Mouse (Mus musculus) midbrain, embryonic 16.5 days (tissue): ENCODE results near the gene Nfix. TPM values are rescaled to one million over a fixed set of nuclear protein-coding genes. Genes with fewer than 3 reads are reported as not detected.
"Not testable (repeated sequence)": the region's sequence is repeated elsewhere in the genome, so short reads cannot be mapped to it uniquely, and the experiment has no call there.

Experiments used
- ATAC-seq: fragments of 200-750 bp; cut with Nextera tagmentation; 2 replicates; pipeline ENCODE4 v1.8.0; 2017; ENCODE audit warnings: moderate TSS enrichment
- H3K27ac ChIP-seq: fragments of 300-500 bp; sonication (generic); 2 replicates; pipeline ENCODE4 v1.5.1; 2014; ENCODE audit warnings: mild to moderate bottlenecking, low read length, mixed read lengths
- H3K27me3 ChIP-seq: fragments of 300-500 bp; sonication (generic); 2 replicates; pipeline ENCODE4 v1.6.1; 2014; ENCODE audit warnings: low read depth, low read length, mixed read lengths; ENCODE audit not compliant: control insufficient read depth, insufficient read depth
- H3K36me3 ChIP-seq: fragments of 300-500 bp; sonication (generic); 2 replicates; pipeline ENCODE4 v1.6.1; 2014; ENCODE audit warnings: mild to moderate bottlenecking, low read length, moderate library complexity, mixed read lengths; ENCODE audit not compliant: control insufficient read depth, insufficient read depth
- H3K4me1 ChIP-seq: fragments of 300-500 bp; sonication (generic); 2 replicates; pipeline ENCODE4 v1.6.1; 2014; ENCODE audit warnings: mild to moderate bottlenecking, low read length, mixed read lengths; ENCODE audit not compliant: control insufficient read depth, insufficient read depth
- H3K4me2 ChIP-seq: fragments of 300-500 bp; sonication (generic); 2 replicates; pipeline ENCODE4 v1.6.1; 2014; ENCODE audit warnings: mild to moderate bottlenecking, low read length, mixed read lengths
- H3K4me3 ChIP-seq: fragments of 300-500 bp; sonication (generic); 2 replicates; pipeline ENCODE4 v1.5.1; 2014; ENCODE audit warnings: low read depth, mild to moderate bottlenecking, low read length, moderate library complexity, mixed read lengths
- H3K9ac ChIP-seq: fragments of 300-500 bp; sonication (generic); 2 replicates; pipeline ENCODE4 v1.6.1; 2014; ENCODE audit warnings: low read depth, low read length, mixed read lengths
- H3K9me3 ChIP-seq: fragments of 300-500 bp; sonication (generic); replicated peaks from 2 replicates; pipeline ENCODE4 v1.6.1; 2014; ENCODE audit warnings: mild to moderate bottlenecking, low read length, mixed read lengths; ENCODE audit not compliant: control insufficient read depth, poor library complexity, severe bottlenecking
- WGBS: fragments of 180-500 bp; shearing (Covaris S2); extraction: QIAGEN DNeasy Blood & Tissue Kit; methylation state at CpG from one replicate; pipeline ENCODE4 v1.1.7; 2014; 5-methylcytosine and 5-hydroxymethylcytosine counted together
- polyA plus RNA-seq: library from polyadenylated mRNA; unstranded; fragments of >200 nt; fragmentation: Nextera tagmentation; extraction: Ambion mirVana; gene quantifications from 2 replicates; pipeline ENCODE4 v1.2.1, GENCODE M21; 2015

The Nfix gene
- polyA plus RNA-seq, 1 experiment from 2014 or later = 55.4 TPM

DNA sequence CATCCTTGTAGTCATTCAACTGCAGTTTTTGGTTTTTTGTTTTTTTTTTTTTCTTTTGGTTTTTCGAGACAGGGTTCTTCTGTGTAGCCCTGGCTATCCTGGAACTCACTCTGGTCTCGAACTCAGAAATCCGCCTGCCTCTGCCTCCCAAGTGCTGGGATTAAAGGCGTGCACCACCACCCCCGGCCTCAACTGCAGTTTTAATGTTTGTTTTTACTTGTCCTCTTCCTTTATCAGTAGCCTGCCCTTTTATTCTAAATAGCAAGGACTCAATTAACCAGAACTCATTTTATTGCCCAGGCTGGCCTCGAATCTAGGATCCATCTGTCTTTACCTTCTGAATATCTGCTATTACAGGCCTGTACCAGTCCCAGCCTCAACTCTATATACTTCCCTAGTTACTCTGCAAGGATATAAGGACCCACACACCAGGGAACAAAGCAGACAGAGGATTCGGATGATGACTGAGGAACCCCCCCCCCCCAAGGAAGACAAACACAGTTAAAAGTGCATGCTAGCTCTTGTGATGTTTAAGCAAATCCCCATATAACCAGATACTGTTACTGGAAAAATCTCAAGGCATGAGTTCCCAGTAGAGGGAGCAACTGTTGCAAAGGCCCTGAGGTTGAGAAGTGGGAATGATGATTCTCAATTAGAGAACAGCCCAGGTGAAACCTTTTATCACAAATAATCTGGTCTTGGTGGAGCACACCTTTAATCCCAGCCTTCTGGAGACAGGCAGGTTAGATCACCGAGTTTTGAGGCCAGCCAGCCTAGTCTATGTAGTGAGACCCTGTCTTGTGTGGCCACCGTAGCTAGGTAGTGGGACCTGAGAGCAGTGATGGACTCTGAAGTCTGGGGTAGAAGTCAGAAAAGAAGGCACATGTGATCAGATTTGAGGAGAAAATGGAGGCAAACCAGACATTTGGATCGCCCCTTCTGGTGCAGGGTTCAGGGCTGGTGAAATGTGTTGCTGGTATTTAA is 32.9 kb upstream of the Nfix start:
- Histone ChIP-seq H3K4me1 (peaks cover 9% of the 10 kb centered on the region), H3K4me3 (peak overlapping the region; percentile 58), H3K36me3 (peaks cover 26% of the 10 kb centered on the region), H3K27me3 (no peaks in the 10 kb centered on the region), H3K9me3 (no peaks in the 10 kb centered on the region), H3K4me2 (peak overlapping the region; percentile 75), H3K27ac (peak overlapping the region; percentile 97), H3K9ac (peak overlapping the region; percentile 96)
- no peak for ATAC-seq
- 72% methylated on average over 10 of the region's 10 CpGs for WGBS

DNA sequence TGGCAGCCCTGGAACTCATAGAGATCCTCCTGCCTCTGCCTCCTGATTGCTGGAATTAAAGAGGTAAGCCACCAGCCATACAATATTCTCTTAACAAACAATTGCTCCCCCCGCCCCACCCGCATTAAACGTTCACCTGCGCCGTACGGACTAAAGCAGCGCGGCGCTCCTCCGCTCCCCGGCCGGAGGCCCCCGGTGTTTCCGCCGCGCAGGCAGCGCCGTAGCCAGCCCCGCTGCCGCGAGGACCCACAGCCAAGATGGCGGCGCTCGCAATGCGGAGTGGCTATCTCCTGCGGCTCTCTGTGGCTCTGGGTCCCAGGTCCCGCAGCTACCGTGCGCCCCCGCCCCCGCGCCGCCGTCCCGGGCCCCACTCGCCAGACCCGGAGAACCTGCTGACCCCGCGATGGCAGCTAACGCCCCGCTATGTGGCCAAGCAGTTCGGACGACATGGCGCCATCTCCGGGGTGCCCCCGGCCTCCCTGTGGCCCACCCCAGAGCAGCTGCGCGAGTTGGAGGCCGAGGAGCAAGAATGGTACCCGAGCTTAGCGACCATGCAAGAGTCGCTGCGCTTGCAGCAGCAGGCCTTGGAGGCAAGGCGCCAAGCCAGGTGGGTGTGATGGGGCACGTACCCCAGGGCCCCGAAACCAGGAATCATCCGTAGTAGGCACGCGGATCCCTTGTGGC is 32.0 kb upstream of the Nfix start:
- peak; percentile 80 for ATAC-seq
- Histone ChIP-seq H3K4me1 (peaks cover 9% of the 10 kb centered on the region), H3K36me3 (peaks cover 18% of the 10 kb centered on the region), H3K9ac (peak overlapping the region; percentile 96), H3K4me3 (peak overlapping the region; percentile 58), H3K27ac (peak overlapping the region; percentile 97), H3K4me2 (peak overlapping the region; percentile 75), H3K9me3 (no peaks in the 10 kb centered on the region), H3K27me3 (no peaks in the 10 kb centered on the region)
- 1% methylated on average over 55 of the region's 59 CpGs for WGBS

DNA sequence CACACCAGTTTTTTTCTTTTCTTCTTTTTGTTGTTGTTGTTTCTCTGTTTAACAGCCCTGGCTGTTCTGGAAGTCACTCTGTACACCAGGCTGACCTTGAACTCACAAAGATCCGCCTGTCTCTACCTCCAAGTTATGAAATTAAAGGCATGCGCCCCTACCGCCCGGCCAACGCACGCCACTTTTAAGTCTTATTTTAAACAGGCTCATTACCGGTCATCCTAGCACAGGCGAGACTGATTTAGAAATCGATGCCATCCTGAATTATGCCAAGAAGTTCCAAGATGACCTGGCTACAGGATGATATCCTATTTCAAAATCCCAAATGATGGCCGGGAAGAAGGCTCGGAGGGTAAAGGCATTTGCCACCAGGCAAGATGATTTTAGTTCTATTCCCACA is 31.3 kb upstream of the Nfix start, which contains the start of gene Gadd45gip1:
Gene Gadd45gip1, plus strand, starts transcription at position 33 of the 400 bp plus-strand sequence.
- Histone ChIP-seq H3K4me1 (peaks cover 9% of the 10 kb centered on the region), H3K27me3 (no peaks in the 10 kb centered on the region), H3K4me3 (peak within 1 kb of the TSS; percentile 58), H3K9ac (peak within 1 kb of the TSS; percentile 96), H3K9me3 (no peaks in the 10 kb centered on the region), H3K36me3 (peaks cover 16% of the 10 kb centered on the region), H3K4me2 (peak within 1 kb of the TSS; percentile 75), H3K27ac (peak within 1 kb of the TSS; percentile 97)
- ATAC-seq = no peak
- 87% methylated on average over 11 of the region's 11 CpGs for WGBS

DNA sequence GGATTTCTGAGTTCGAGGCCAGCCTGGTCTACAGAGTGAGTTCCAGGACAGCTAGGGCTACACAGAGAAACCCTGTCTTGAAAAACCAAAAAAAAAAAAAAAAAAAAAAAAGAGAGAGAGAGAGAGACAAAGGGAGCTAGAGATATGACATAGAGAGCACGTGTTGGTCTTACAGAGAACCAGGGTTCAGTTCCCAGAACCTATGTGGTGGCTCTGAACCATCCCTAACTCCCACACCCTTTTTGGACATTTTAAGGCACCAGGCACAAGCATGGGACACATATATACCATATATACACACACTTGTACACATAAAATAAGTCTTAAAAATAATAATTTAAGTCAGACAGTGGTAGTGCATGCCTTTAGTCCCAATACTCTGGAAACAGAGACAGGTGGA is 26.4 kb upstream of the Nfix start:
- not testable (repeated sequence) for H3K4me3 ChIP-seq, H3K4me2 ChIP-seq, H3K4me1 ChIP-seq, H3K36me3 ChIP-seq, H3K27ac ChIP-seq, H3K9me3 ChIP-seq, H3K27me3 ChIP-seq, H3K9ac ChIP-seq, ATAC-seq
- WGBS = 86% methylated on average over 1 of the region's 2 CpGs

DNA sequence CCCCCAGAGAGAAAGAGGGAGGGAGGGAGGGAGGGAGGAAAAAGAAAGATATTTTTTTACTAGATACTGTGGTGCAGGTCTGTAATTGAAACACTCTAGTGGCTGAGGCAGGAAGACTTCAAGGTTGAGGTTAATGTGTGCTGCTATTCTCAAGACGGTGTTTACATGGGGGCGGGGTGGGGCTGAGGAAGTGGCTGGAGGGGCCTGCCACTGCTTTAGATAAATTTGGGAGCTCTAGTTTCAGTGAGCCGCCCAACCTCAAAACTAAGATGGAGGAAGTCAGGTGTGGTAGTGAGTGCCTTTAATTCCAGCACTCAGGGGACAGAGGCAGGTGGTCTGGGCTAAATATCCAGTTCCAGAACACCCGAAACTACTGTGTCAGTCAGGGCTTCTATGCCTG is 25.5 kb upstream of the Nfix start:
- 76% methylated on average over 4 of the region's 4 CpGs for WGBS
- Histone ChIP-seq H3K4me3 (no peak overlapping the region), H3K27ac (no peak overlapping the region), H3K4me2 (no peak overlapping the region), H3K9ac (no peak overlapping the region), H3K36me3 (no peaks in the 10 kb centered on the region), H3K9me3 (no peaks in the 10 kb centered on the region), H3K4me1 (peaks cover 2% of the 10 kb centered on the region; the same call in 1 of the 2 replicates), H3K27me3 (no peaks in the 10 kb centered on the region)
- no peak for ATAC-seq

DNA sequence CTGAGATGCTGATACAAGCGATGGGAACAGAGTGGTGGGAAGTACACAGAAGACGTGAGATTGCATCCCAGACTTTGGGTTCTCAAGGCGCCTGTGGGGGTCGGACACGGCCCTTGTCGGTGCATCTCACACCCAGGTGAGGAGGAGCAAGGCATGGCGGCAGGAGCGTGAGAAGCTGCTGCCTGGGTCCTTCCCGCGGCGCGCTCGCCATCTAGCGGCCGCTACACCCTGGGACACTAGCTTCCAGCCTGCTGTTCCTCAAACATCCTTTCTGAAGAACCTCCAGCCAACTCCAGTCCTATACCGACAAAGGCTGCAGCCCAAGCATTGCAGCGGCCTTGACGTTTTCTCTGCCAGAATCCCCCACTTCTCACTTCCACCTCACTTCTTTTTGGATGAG is 23.5 kb upstream of the Nfix start:
- H3K27me3 ChIP-seq = no peaks in the 10 kb centered on the region
- no peak overlapping the region for H3K27ac ChIP-seq
- H3K4me3 ChIP-seq = peak overlapping the region; percentile 22; the same call in 1 of the 2 replicates
- peak overlapping the region; percentile 48 for H3K4me2 ChIP-seq
- H3K9ac ChIP-seq = peak overlapping the region; percentile 25; the same call in 1 of the 2 replicates
- 2% methylated on average over 18 of the region's 18 CpGs for WGBS
- H3K9me3 ChIP-seq = no peaks in the 10 kb centered on the region
- no peaks in the 10 kb centered on the region for H3K36me3 ChIP-seq
- ATAC-seq = peak; percentile 91
- peaks cover 2% of the 10 kb centered on the region; the same call in 1 of the 2 replicates for H3K4me1 ChIP-seq

DNA sequence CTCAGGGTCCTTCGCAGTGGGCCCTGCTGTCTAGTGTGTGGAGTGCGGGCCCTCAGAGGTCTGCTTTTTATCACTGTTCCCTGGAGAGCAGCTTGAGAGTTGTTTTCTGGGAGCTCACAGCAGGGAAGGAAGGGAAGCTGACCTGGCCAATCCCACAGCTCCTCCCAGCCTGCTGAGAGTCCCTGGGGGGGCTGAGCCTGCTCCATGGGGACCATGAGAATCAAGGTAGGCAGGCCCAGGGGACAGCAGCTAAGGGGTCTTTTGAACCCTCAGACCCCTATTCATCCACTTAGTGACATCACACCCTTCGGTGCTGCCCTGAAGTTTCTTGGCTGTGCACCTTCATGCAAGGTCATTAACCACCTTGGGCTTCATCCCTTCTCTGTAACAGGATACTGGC is 22.6 kb upstream of the Nfix start, which contains the start of gene Dand5:
Gene Dand5, minus strand, starts transcription at position 101 of the 400 bp plus-strand sequence.
- H3K9me3 ChIP-seq = no peaks in the 10 kb centered on the region
- H3K4me3 ChIP-seq = peak within 1 kb of the TSS; percentile 22; the same call in 1 of the 2 replicates
- WGBS = 37% methylated on average over 3 of the region's 3 CpGs
- H3K36me3 ChIP-seq = no peaks in the 10 kb centered on the region
- peaks cover 2% of the 10 kb centered on the region; the same call in 1 of the 2 replicates for H3K4me1 ChIP-seq
- no peak within 1 kb of the TSS for H3K27ac ChIP-seq
- ATAC-seq = no peak
- H3K4me2 ChIP-seq = peak within 1 kb of the TSS; percentile 48
- H3K27me3 ChIP-seq = no peaks in the 10 kb centered on the region
- peak within 1 kb of the TSS; percentile 25; the same call in 1 of the 2 replicates for H3K9ac ChIP-seq

DNA sequence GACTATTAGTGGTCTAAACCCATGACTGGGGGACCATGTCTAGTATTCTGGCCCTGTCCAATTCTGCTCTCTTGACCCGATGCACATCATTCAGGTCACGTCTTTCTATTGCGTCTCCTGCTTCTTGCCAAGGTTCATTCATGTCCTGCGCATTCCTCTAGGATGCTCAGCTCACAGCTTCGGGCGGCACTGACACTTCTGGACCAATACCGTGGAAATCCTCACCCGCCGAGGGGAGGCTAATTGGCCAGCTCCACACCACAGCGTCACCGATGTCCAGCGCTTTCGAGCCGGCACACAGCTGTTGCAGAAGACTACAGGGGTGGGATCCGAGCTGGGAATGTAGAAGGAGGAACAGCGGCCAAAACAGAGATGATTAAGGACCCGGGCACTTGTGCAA is 16.0 kb upstream of the Nfix start:
- Histone ChIP-seq H3K9ac (no peak overlapping the region), H3K9me3 (no peaks in the 10 kb centered on the region), H3K4me1 (peaks cover 15% of the 10 kb centered on the region), H3K27me3 (peaks cover 4% of the 10 kb centered on the region; the same call in 1 of the 2 replicates), H3K4me3 (no peak overlapping the region), H3K4me2 (no peak overlapping the region), H3K36me3 (no peaks in the 10 kb centered on the region), H3K27ac (no peak overlapping the region)
- ATAC-seq = no peak
- 74% methylated on average over 17 of the region's 17 CpGs for WGBS
